Mouse (Mus musculus): ENCODE measurements around the gene Stk24. TPM values are rescaled to one million over a fixed set of nuclear protein-coding genes. Genes with fewer than 3 reads are reported as not detected.

The Stk24 gene
- total RNA-seq, 2 experiments from 2014 or later: 41.9 to 52.8 TPM

GRCm38 (mm10) chr14:121244104-121244503 lies 135.7 kb downstream of the Stk24 start:
- no peak for ATAC-seq (replicated peaks; ENCODE audit: low FRiP score, poor library complexity, severe bottlenecking)

GRCm38 (mm10) chr14:121239386-121239785 lies 140.4 kb downstream of the Stk24 start:
- ATAC-seq (replicated peaks; ENCODE audit: low FRiP score, poor library complexity, severe bottlenecking): no peak

GRCm38 (mm10) chr14:121238727-121239126 lies 141.1 kb downstream of the Stk24 start:
- ATAC-seq (replicated peaks; ENCODE audit: low FRiP score, poor library complexity, severe bottlenecking): no peak

- ATAC-seq (replicated peaks; ENCODE audit: low FRiP score, poor library complexity, severe bottlenecking): no peak
Measured at GRCm38 (mm10) chr14:121236736-121237135, 143.1 kb downstream of the Stk24 start.

Other genes starting within 250 kb of the Stk24 start
- gene Slc15a1, start 125.2 kb upstream of the Stk24 start, total RNA-seq (2015; ENCODE audit: low replicate concordance): not detected in 2 replicates
- gene Slc15a1, start 125.2 kb upstream of the Stk24 start, total RNA-seq (2017; ENCODE audit: low replicate concordance): not detected in 2 replicates